Mouse (Mus musculus) adrenal gland, postnatal 25 days (tissue): ENCODE measurements around the gene Faf2. TPM values are rescaled to one million over a fixed set of nuclear protein-coding genes. Genes with fewer than 3 reads are reported as not detected.
A peak's percentile ranks its signal among the peaks of the same experiment; 100 is the strongest.
"Not testable (repeated sequence)": the region's sequence is repeated elsewhere in the genome, so short reads cannot be mapped to it uniquely, and the experiment has no call there.

ENCODE experiments used
- DNase-seq: peaks from one replicate; pipeline ENCODE4 v3.0.0; 2021; ENCODE audit warnings: mixed read lengths
- total RNA-seq: library from RNA; stranded (reverse); gene quantifications from 2 replicates; pipeline ENCODE4 v1.2.3, GENCODE M21; 2021

The Faf2 gene
- total RNA-seq, 1 experiment from 2014 or later = 84.9 TPM

DNA sequence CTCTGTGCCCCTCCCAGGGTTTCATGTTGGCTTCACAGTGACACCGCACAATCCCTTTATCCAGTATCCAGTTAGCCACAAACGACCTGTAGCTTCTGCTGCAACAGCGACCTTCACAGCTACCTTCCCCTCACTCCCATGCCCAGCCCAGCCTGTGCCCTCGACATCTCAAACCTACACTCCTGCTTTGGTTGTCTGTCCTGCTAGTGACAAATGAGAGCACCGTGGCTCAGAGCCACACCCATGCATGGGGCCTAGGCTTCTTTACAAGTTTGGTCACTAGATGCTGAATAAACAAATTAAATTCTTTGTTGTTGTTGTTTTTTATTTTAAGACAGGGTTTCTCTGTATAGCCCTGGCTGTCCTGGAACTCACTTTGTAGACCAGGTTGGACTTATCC lies 14.4 kb upstream of the Faf2 start:
- no peak for DNase-seq

- DNase-seq = no peak
Observed at GRCm38 (mm10) chr13:54608002-54608401, 13.6 kb upstream of the Faf2 start.

DNA sequence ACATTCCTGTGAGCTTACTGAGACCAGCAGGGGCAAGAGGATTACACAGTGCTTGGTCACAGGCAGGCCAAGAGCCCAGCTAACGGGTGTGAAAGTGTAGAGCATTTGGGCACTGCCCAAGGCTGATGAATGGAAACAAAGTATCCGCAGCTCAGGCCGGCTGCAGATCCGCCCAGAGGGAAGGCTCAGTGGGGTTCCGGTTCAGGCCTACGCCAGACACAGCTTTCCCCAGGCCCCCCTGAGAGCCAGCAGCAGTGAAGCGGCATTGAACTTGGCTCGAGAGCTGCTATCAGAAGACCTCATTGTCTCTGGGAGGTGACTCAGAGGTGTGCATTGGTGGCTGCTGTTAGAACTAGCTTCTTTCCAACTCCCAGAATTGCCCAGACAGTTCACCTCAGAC lies 12.9 kb upstream of the Faf2 start:
- no peak for DNase-seq

DNA sequence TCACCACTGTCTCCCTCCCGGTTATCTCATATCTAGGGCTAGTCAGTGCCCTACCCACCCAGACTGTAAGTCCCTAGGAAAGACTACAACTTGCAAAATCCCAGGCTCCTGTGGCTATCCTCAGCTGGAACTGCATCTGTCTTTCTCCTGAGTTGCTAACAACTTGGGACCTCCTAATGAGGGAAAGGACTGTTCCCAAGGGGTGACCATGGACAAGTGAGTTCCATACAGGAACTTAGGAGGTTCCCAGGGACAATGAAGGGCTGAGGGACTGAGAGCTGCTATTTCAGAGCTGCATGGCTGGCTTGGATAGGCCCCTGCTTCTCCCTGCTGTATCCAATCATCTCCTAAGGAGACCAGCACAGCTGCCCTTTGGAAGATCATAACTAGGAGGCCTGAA lies 12.3 kb upstream of the Faf2 start:
- no peak for DNase-seq

- no peak for DNase-seq
Observed at GRCm38 (mm10) chr13:54610613-54610971, 11.0 kb upstream of the Faf2 start.

DNA sequence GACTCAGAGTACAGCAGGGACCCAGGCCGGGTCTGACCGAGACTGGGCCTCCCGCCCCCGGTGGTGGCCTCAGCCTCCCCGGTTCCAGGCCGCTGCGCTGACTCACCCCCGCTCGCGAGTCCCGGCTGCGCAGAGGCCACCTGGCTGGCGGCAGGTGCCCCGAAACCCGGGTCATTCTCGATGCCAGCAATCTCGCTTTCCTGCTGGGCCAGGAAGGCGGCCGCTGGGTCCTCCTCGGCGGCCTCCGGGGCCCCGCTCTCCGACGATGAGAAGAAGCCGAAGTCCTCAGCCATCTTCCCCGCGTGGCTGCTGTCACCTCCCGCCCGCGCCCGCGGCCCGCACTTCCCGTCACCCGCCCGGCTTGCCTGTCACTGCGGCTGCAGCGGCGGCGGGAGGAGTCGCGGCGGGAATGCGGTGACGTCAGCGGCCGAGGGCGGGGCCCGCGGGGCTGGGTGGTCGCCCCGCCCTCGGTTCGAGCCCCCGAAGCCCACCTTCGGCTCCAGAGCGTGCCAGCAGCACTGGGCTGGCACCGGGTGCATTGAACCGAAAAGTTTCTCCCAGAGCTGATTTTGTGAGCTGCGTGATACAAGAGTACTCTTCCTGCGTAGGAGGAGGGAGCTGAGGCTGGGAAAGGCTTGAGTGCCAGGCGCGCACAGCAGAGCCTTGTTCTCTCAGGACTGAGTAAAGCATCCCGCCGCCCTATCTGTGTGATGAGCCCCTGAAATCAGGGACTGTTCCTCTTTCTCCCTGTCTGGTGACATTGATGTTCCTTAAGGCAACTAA lies 10.4 kb upstream of the Faf2 start, which contains the start of gene Cltb:
TSS of gene Cltb (minus strand) at position 373 of the 783 bp plus-strand sequence.
- DNase-seq = peak; percentile 94

- DNase-seq = not testable (repeated sequence)
Observed at GRCm38 (mm10) chr13:54613141-54613540, 8.4 kb upstream of the Faf2 start.

DNA sequence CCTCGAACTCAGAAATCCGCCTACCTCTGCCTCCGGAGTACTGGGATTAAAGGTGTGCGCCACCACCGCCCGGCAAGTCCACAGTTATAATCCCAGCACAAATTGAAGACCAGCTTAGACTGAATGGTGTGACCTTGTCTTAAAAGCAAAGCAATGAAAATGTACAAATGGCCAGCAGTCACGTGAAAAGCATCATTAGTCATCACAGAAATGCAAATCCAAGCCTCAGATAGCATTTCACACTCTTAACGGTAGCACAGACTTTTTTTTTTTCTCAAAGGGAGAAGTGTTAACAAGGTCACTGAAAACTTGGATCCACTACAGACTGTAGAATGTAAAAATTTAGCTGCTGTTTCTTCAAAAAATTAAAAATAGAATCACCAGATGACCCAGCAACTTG lies 5.3 kb upstream of the Faf2 start:
- DNase-seq = no peak

DNA sequence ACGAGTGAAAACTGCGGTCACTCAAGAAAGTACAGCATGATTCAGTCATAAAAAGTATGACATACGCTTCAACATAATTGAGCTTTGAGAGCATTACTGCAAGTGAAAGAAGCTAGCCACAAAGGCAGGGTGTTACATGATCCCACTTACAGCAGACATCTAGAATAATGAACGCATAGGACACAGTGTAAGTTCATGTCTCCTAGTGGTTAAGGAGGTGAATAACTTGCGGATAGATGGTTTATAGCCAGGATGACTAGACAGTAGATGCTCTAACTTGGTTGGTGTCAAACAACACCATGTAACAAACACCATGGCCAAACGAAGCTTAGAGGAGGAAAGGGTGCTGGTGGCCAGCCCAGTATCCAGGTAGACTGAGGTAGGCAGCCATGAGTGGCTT lies 4.6 kb upstream of the Faf2 start:
- DNase-seq = no peak

DNA sequence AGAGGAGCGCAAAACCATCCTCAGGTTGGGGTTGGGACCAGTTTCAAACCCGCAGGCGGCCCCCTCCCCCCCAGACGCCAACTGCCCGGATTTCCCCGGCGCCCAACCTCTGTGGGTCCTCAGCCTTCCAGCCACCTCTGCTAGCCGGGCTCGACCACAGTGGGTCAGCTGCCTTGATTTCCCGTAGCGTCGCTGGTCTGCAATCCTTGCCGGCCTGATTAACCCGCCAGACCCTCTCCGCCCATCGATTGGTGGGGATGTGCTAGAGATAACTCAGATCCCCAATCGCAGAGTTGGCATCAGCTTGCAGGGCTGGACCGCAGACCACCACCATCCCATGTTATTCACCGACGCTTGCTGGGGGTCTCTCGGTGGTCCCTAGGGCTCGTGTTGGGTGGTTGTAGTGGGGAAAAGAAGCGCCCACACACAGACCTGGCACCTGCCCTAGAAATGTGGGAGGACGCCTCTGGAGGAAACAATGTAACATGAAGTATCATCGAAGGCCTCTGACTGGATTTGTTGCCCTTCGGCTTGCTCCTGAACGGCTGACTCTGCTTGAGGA lies 457 bp downstream of the Faf2 start:
- no peak for DNase-seq

GRCm38 (mm10) chr13:54629128-54629527 lies 7.5 kb downstream of the Faf2 start:
- DNase-seq = no peak

DNA sequence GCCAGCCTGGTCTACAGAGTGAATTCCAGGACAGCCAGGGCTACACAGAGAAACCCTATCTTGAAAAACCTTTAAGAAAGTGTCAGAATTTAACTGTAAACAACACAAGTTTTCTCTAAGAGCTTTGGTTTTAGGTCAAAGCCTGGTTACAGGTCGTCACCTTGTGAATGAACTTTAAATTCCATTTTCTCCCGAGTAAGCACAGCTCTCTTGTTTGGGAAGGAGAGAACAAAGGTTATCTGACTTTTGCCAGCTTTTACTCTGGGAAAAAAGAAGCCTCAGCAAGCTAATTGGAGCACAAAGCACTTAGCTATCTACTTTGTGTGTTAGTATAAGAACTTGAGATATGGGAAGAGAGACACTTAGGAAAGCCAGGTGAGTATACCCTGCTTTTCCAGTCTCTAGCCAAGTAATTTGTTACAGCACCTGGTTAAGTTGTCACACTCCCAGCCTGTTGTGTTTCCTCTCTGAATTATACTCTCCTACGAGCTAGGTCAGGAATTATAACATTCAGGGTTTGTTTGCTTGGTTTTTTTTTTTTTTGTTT lies 11.2 kb downstream of the Faf2 start:
- no peak for DNase-seq

DNA sequence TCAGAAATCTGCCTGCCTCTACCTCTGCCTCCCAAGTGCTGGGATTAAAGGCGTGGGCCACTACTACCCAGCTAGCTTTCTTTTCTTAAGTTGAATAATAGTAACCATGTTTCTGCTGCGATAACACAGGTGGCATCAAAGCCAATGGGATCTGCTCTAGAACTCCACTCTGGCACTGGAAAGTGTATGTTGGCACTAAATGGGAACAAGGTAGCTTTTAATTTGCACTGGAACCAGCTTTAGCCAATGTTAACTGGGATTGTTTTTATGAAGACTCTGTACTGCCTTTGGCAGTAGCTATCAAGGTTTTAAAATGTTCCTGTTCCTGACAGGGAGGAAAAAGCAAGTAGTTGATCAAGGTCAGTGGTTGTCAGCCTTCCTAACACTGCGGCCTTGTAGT lies 13.4 kb downstream of the Faf2 start:
- DNase-seq = no peak

DNA sequence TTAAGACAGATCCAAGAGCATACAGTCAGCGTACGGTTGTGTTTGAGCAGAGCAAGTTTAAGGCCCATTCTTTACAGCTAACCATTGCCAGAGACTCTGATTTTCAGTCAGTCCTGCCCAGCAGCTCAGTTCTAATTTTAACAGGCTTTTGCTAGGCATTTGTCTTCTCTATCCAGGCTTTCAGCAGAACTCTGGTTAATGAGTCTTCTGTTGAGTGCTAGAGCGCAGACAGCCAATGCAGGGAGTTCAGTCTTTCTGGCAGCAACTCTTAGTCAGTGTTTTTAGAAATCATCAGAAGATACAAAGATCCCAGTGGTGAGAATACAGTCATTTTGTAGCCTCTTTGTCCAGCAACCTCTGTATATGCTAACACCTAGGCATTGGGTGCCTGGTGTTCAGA lies 28.9 kb downstream of the Faf2 start:
- no peak for DNase-seq

GRCm38 (mm10) chr13:54660877-54661276 lies 39.3 kb downstream of the Faf2 start:
- DNase-seq = no peak

- DNase-seq = no peak
Observed at GRCm38 (mm10) chr13:54661358-54661757, 39.8 kb downstream of the Faf2 start.

GRCm38 (mm10) chr13:54663999-54664398 lies 42.4 kb downstream of the Faf2 start:
- no peak for DNase-seq

GRCm38 (mm10) chr13:54664509-54664908 lies 42.9 kb downstream of the Faf2 start:
- no peak for DNase-seq

- DNase-seq = no peak
Observed at GRCm38 (mm10) chr13:54665062-54665461, 43.5 kb downstream of the Faf2 start.

DNA sequence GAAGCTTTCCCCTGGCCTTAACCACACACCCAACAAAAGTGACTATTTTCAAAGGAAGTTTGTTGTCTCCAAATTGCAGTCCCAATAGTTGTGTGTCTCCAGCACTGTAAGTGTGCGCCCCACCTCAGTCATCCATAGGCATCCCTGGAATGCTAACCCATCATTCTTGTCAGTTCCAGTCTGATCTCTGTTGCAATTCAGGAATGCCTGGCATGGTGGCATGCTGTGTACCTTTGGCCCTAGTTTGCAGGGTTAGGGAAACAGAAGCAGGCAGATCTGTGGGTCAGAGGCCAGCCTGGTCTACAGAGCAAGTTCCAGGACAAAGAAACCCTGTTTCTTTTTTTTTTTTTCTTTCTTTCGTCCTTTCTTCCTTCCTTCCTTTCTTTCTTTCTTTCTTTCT lies 48.9 kb downstream of the Faf2 start:
- DNase-seq = no peak

DNA sequence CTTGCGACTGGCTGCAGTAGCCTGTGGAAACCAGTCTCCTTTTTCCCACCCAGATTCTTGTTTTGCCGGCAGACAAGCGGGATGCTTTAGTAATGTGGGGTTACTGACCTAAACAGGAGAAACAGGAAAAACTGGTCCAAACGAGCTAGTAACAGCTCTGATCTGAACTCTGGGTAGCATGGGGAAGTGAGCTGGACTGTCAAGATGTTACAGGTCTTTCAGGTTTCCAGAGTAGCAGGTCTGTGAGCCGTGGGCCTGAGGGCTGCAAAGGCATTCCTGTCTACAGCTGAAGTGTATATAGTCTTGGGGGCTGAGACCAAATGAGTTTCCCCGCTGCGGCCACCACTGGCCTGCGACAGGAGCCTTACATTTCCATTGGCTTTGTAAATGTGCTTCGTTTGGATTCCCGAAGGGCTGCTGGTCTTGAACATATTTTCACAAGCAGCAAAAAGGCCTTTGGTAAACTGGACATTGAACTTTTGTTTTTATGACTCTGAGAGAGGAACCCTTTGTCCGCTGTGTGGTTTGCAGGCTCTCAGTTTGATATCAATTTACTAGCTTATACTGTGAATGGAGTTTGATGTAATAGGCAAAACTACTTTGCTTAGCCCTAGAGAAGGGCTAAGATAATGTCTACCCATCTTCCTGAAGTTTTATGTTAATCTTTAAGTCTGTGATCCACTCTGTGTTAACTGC lies 54.5 kb downstream of the Faf2 start:
- DNase-seq = no peak

GRCm38 (mm10) chr13:54678263-54678662 lies 56.7 kb downstream of the Faf2 start:
- no peak for DNase-seq

GRCm38 (mm10) chr13:54680184-54680853 lies 58.7 kb downstream of the Faf2 start:
- no peak for DNase-seq
